Mouse (Mus musculus) testis, adult 2 months (tissue): ENCODE measurements around the gene Aldh18a1.

Experiments used
- CTCF ChIP-seq: fragments of 200-500 bp; IDR thresholded peaks from 2 replicates; pipeline ENCODE4 v1.5.1; 2012; ENCODE audit warnings: low read depth, mild to moderate bottlenecking, inconsistent platforms, low read length, moderate library complexity; ENCODE audit not compliant: control insufficient read depth, insufficient read depth, insufficient replicate concordance
- POLR2A ChIP-seq: fragments of 200-500 bp; IDR thresholded peaks from 2 replicates; pipeline ENCODE4 v1.6.1; 2012; ENCODE audit warnings: low read depth, mild to moderate bottlenecking, inconsistent platforms, low read length, moderate library complexity; ENCODE audit not compliant: control insufficient read depth

DNA sequence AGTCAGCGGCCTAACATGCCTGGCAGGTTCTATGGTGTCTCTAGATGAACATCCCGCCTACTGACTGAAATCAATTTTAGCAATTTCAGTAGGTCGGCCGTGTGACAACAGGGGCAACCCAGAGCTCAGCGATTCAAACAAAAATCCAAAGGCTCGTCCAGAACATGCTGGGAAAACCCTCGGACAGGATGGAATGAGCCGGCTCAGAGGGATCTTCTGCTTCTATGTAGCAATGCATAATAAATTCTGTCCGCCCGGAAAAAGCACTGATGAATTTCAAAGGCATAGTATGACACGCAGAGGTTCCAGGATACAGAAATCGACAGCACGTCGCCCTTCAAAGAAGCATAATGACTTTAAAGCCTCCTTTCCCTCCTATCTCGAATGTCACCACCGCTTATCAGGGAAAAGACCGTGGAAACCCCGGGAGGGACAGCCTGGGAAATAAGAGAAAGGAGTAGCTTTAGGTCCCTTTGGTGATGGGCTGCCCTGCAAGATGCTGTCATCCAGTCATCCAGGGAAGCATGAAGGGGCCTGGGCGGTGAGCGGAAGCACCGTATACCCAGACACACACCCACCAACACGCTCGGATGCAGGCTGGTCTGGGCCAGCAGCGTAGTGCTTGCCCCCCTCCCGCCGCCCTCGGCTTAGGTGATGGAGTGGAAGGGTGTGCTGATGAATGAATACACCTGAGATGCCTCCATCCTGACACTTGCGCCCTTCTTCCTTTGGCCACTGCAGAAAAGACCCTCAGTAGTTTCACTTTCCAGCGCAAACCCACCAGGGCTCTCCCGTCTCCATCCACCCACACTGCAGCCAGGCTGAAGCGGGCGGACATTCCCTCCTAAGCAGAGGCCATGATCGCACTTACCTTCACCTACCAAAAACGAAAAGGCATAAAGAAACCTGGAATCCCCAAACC is 75.5 kb downstream of the Aldh18a1 start:
- TF ChIP-seq POLR2A (no peak), CTCF (no peak)
